Mouse (Mus musculus) liver, adult 2 months (tissue): ENCODE data around the gene Ubash3b. TPM values are rescaled to one million over a fixed set of nuclear protein-coding genes. Genes with fewer than 3 reads are reported as not detected.

Experiments used
- DNase-seq: peaks from one replicate; pipeline ENCODE4 v3.0.0-alpha.2; 2011; ENCODE audit warnings: low read depth, low spot score; ENCODE audit errors: extremely low read depth
- H3K27ac ChIP-seq: fragments of 200-500 bp; replicated peaks from 2 replicates; pipeline ENCODE4 v1.5.1; 2012; ENCODE audit warnings: low read depth, mild to moderate bottlenecking, control low read depth, inconsistent platforms, low read length; ENCODE audit not compliant: insufficient read depth
- H3K27me3 ChIP-seq: fragments of 200-500 bp; 2 replicates; pipeline ENCODE4 v1.6.1; 2012; ENCODE audit warnings: mild to moderate bottlenecking, moderate library complexity, low read length, inconsistent platforms; ENCODE audit not compliant: control insufficient read depth, insufficient read depth
- H3K36me3 ChIP-seq: fragments of 200-500 bp; 2 replicates; pipeline ENCODE4 v1.6.1; 2012; ENCODE audit warnings: low read length, inconsistent platforms; ENCODE audit not compliant: control insufficient read depth, insufficient read depth
- H3K4me1 ChIP-seq: fragments of 200-500 bp; 2 replicates; pipeline ENCODE4 v1.6.1; 2011; ENCODE audit warnings: low read length; ENCODE audit not compliant: control insufficient read depth, insufficient read depth
- H3K4me3 ChIP-seq: fragments of 200-500 bp; 2 replicates; pipeline ENCODE4 v1.5.1; 2011; ENCODE audit warnings: low read depth, mild to moderate bottlenecking, control low read depth, low read length, moderate library complexity; ENCODE audit not compliant: insufficient read depth
- H3K79me2 ChIP-seq: fragments of 200-500 bp; 2 replicates; pipeline ENCODE4 v1.6.1; 2012; ENCODE audit warnings: inconsistent platforms, mild to moderate bottlenecking, low read length, moderate library complexity; ENCODE audit not compliant: control insufficient read depth, insufficient read depth
- H3K9ac ChIP-seq: fragments of 200-500 bp; 2 replicates; pipeline ENCODE4 v1.6.1; 2012; ENCODE audit warnings: low read depth, mild to moderate bottlenecking, control low read depth, inconsistent platforms, low read length
- CTCF ChIP-seq: fragments of 200-500 bp; IDR thresholded peaks from 2 replicates; pipeline ENCODE4 v1.5.1; 2011; ENCODE audit warnings: low read depth, low read length, control low read depth
- POLR2A ChIP-seq: fragments of 200-500 bp; IDR thresholded peaks from 2 replicates; pipeline ENCODE4 v1.6.1; 2011; ENCODE audit warnings: low read length, control low read depth; ENCODE audit not compliant: insufficient read depth; ENCODE audit errors: extremely low read depth
- WGBS: fragments of 180-500 bp; shearing (Covaris S2); methylation state at CpG from one replicate; pipeline ENCODE4 v1.1.7; 2018; 5-methylcytosine and 5-hydroxymethylcytosine counted together
- polyA plus RNA-seq: library from polyadenylated mRNA; depleted of rRNA; stranded (reverse); fragments of >200 nt; gene quantifications from 2 replicates; pipeline ENCODE4 v1.2.3, GENCODE M21; 2012
- total RNA-seq: library from RNA; depleted of rRNA; stranded (reverse); fragments of >200 nt; gene quantifications from 2 replicates; pipeline ENCODE4 v1.2.3, GENCODE M21; 2014

Gene Ubash3b
- total and polyA plus RNA-seq, 2 experiments: 0.65 to 0.76 TPM

DNA sequence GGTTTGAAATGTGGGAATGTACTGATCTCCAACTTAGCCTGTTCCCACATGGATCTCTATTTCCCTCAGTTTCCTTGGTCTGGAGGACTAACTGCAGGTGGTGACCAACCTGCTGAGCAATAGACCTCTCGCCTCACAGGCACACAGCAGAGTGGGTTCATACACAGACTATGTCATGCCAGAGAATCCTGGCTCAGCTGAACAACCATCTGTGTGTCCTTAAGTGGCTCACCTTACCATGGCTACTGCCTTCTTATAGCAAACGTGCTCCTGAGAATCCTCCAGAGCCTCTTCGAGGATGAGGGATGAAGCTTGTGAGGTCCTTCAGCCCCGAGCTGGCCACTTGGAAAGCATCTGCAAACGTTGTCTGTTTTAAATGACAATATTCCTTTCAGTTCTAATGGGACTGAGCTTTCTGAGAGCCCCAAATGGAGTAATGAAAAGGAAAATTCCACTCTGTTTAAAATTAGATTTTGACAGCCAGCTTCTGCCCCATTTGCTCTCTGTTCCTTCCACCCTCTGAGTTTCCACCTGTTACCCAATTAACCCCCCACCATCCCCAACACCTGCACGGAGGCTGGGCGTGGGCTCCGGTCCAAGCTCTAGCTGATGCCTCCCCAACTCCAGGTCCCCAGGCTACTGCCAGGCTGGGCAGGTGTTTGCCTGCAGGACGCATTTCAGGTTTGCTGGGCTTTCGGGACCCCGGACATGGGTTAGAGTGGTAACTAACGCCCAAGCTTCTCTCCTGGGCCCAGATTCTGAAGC lies 37.2 kb upstream of the Ubash3b start:
- TF ChIP-seq CTCF (no peak), POLR2A (no peak)
- no peaks in the 10 kb centered on the region for H3K4me1 ChIP-seq
- H3K4me3 ChIP-seq: no peak overlapping the region
- H3K27ac ChIP-seq: no peak overlapping the region
- DNase-seq: no peak
- H3K27me3 ChIP-seq: no peaks in the 10 kb centered on the region
- 77% methylated on average over 12 of the region's 12 CpGs for WGBS
- no peaks in the 10 kb centered on the region for H3K79me2 ChIP-seq
- no peak overlapping the region for H3K9ac ChIP-seq
- no peaks in the 10 kb centered on the region for H3K36me3 ChIP-seq

DNA sequence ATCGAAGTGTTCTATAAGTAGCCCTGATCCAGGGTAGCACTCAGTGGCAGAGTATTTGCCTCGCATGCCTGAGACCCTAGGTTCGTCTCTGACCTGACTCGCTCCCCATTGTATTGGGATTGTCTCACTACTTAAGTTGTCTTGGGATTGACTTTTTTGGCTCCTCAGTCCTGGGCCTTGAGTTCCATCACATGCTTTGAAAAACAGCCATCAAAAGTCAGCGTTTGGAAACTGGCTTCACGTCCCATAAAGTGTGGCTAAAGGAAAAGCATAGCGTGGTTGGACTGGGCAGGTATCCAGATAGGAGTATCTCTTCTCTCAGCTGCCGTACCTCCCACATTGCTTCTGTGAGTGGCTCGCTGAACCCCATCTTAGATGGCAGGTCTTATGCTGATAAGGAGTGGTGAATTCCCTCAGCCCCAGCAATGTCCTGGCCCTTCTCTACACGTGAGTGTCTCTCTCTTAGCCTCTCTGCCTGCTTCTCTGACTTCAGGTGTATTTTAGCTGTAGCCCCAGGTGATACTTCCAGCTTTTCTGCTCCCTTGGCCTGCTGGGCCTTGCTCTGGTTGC lies 34.3 kb upstream of the Ubash3b start:
- no peaks in the 10 kb centered on the region for H3K79me2 ChIP-seq
- no peak overlapping the region for H3K9ac ChIP-seq
- no peak overlapping the region for H3K4me3 ChIP-seq
- H3K4me1 ChIP-seq: no peaks in the 10 kb centered on the region
- WGBS: 90% methylated on average over 10 of the region's 10 CpGs
- TF ChIP-seq POLR2A (no peak), CTCF (no peak)
- no peak overlapping the region for H3K27ac ChIP-seq
- H3K27me3 ChIP-seq: no peaks in the 10 kb centered on the region
- no peaks in the 10 kb centered on the region for H3K36me3 ChIP-seq
- DNase-seq: no peak

- H3K36me3 ChIP-seq: no peaks in the 10 kb centered on the region
- no peak for TF ChIP-seq CTCF
- TF ChIP-seq POLR2A: no peak
- no peak overlapping the region for H3K4me3 ChIP-seq
- no peak overlapping the region for H3K27ac ChIP-seq
- no peak for DNase-seq
- H3K27me3 ChIP-seq: no peaks in the 10 kb centered on the region
- H3K4me1 ChIP-seq: no peaks in the 10 kb centered on the region
- no peaks in the 10 kb centered on the region for H3K79me2 ChIP-seq
- no peak overlapping the region for H3K9ac ChIP-seq
- WGBS: 70% methylated on average over 9 of the region's 9 CpGs
Measured at GRCm38 (mm10) chr9:41191651-41192210, 30.2 kb upstream of the Ubash3b start.

GRCm38 (mm10) chr9:41190745-41191482 lies 29.4 kb upstream of the Ubash3b start:
- no peaks in the 10 kb centered on the region for H3K27me3 ChIP-seq
- DNase-seq: peak; percentile 19
- H3K4me1 ChIP-seq: no peaks in the 10 kb centered on the region
- no peak overlapping the region for H3K27ac ChIP-seq
- no peak overlapping the region for H3K9ac ChIP-seq
- H3K4me3 ChIP-seq: no peak overlapping the region
- H3K79me2 ChIP-seq: no peaks in the 10 kb centered on the region
- peak; percentile 98 for TF ChIP-seq CTCF
- no peak for TF ChIP-seq POLR2A
- H3K36me3 ChIP-seq: no peaks in the 10 kb centered on the region
- 30% methylated on average over 9 of the region's 9 CpGs for WGBS

GRCm38 (mm10) chr9:41187939-41188338 lies 26.4 kb upstream of the Ubash3b start:
- DNase-seq: no peak
- WGBS: 90% methylated on average over 4 of the region's 4 CpGs
- H3K4me1 ChIP-seq: peaks cover 2% of the 10 kb centered on the region; the same call in 1 of the 2 replicates

More at GRCm38 (mm10) chr9:41187939-41188338, 26.4 kb upstream of the Ubash3b start:
- no peaks in the 10 kb centered on the region for H3K27me3 ChIP-seq
- no peaks in the 10 kb centered on the region for H3K79me2 ChIP-seq
- no peaks in the 10 kb centered on the region for H3K36me3 ChIP-seq
- no peak overlapping the region for H3K9ac ChIP-seq
- no peak overlapping the region for H3K4me3 ChIP-seq
- TF ChIP-seq POLR2A: no peak
- no peak for TF ChIP-seq CTCF
- no peak overlapping the region for H3K27ac ChIP-seq
